Mouse (Mus musculus): ENCODE results near the gene Rarb.
"Not testable (repeated sequence)": the region's sequence is repeated elsewhere in the genome, so short reads cannot be mapped to it uniquely, and the experiment has no call there.

The Rarb gene

DNA sequence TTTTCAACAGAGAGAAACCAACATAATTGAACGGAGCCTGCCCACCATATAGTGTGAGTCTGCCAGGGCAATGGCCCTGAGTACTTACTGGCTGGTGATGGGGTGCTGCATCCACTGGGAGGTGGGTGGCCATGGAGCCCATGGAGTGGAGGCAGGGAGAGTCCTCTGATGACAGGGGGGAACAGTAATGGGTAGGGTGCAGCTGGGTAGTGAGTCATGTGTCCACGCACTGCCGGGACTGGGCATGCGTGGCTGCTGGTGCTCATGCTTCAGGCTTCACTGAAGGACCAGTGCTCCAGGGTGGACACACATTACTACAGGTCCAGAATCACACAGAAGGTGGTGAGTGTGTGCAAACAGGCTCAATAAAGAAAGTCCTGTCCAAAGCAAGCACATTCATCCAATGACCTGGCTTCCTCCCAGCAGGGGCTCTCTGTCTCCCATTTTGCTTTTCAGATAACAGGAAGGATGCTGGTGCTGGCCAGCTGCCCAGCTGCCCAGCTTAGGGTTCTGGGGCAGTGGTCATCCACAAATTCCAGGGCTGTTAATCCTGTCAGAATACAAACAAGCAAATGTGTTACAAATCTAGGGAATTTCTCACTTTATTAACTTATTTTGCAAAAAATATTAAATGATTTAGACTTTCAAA is at the start of gene Rarb:
TSS of gene Rarb (minus strand) at position 555 of the 649 bp plus-strand sequence.
- no peak for DNase-seq (ENCODE audit: low spot score in 2 of 2)

DNA sequence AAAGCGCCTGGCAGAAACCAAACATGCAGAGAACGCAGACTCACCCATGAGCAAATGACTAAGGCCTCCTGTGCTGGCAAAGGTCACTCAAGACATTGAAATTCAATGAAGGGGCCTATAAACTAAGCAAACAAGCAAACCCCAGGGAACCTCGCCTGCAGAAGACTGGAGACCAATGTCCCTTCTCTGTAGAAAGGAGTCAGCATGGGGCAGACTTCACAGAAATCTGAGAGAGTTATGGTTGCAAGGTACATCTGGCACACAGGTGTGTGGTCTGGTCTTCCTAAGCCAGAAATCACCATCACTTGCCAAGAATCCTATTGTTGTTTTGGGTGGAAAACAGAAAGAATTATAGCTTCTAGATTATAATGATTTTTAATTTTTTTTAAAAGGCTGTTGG is 23.1 kb upstream of the Rarb start:
- no peak for DNase-seq (ENCODE audit: low spot score in 2 of 2)

DNA sequence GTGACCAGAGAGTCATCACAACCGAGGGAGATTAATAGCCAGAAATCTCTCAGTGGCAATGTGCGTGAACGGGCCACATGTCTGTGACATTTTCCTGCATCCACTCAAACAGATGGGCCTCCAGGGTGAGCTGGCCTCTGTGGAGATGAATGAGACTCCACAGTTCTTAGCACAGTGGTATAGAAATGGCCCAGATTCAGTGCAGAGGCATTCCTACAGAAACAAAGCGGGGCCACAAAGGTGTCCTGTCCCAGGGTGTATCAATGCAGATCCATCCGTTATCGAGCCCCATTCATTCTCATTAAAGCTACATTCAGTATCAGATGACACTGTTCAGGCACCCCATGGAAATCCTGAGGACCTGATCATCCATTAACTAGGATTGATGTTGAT is 22.6 kb upstream of the Rarb start:
- no peak for DNase-seq (ENCODE audit: low spot score in 2 of 2)

GRCm38 (mm10) chr14:16840951-16841596 is 22.1 kb upstream of the Rarb start:
- DNase-seq (ENCODE audit: low spot score in 2 of 2) = no peak

DNA sequence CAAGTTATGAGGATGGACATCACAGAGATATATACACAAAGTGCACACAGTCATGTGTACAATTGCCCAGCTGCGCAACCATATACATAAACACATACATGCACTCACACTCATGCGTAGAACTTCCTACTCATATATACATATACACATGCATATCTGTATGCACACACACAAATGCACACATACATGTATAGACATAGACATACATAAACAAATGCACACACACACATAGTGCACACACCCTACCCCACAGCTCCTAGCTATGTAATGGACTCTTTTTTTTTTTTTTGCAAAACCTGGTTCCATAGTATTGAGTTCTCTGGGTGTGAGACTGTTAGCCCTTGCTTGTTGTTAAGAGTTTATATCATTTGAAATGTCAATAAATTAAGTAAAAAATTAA is 21.2 kb upstream of the Rarb start:
- DNase-seq (ENCODE audit: low spot score in 2 of 2) = no peak

- DNase-seq (ENCODE audit: low spot score in 2 of 2) = no peak
Observed at GRCm38 (mm10) chr14:16815096-16815741, 3.7 kb downstream of the Rarb start.

DNA sequence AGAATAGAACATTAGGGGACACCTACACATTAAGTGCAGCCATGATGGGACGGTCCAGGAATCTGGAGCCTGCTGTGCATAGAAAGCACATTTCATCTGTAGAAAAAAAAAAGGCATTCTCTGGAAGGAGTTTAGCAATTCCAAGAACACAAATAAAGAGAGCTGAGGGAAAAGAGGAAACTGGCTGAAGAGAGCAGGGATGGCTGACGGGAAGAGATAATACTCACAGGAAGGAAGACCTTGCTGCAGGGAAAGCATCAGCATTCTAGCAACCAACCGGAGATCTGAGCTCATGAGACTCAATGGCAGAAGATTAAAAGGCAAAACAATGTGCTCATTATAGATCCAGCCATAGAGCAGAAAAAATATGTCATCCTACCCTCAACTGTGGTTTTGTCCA is 12.8 kb downstream of the Rarb start:
- no peak for DNase-seq (ENCODE audit: low spot score in 2 of 2)

DNA sequence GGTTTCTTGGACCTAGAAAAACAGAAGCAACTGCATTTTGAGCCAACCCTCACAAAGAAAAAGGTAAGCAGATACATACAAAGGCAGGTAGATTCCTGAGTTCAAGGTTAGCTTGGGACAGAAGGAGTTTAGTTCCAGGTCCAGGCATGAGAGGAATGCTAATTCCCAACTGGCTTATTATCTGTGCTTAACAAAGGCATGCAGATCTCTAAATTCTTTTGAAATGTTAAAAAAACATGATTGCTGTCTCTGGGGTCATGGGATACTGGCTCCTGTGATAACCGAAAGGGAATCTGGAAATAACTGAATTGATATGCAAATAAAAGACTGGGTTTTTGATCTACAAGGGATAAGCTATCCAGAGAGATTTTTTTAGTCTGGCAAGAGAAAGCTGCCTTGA is 28.8 kb downstream of the Rarb start:
- no peak for DNase-seq (ENCODE audit: low spot score in 2 of 2)

DNA sequence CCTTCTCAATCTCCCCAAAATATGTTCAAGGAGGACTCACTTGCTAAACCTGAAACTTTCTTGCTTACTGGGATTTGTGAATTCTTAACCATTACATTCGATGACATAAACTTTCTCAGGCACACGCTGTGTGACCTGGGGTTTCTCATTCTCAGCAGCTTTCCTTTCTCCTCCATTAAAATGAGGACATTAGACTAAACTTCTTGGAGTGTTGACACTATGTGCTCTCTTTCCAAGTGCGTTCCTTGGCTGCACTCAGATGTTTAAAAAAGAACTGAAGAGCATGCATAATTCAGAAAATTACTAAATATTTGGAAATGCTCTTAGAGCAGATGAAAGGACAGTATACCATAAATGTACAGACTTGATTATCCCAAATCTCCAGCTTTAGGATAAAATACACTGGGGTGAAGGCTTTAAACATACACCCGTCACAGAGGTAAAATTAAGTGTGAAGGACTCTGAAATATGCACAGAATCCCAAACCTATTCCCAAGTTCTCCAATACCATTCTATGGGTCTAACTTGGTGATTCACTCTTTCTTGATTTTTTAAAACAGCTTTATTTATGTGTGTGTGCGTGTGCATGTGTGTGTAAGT is 36.9 kb downstream of the Rarb start:
- no peak for DNase-seq (ENCODE audit: low spot score in 2 of 2)

GRCm38 (mm10) chr14:16776723-16777381 is 42.1 kb downstream of the Rarb start:
- no peak for DNase-seq (ENCODE audit: low spot score in 2 of 2)

GRCm38 (mm10) chr14:16772927-16773326 is 46.0 kb downstream of the Rarb start:
- DNase-seq (ENCODE audit: low spot score in 2 of 2) = no peak

- DNase-seq (ENCODE audit: low spot score in 2 of 2) = no peak
Observed at GRCm38 (mm10) chr14:16765891-16766290, 53.1 kb downstream of the Rarb start.

GRCm38 (mm10) chr14:16762773-16763172 is 56.2 kb downstream of the Rarb start:
- no peak for DNase-seq (ENCODE audit: low spot score in 2 of 2)

DNA sequence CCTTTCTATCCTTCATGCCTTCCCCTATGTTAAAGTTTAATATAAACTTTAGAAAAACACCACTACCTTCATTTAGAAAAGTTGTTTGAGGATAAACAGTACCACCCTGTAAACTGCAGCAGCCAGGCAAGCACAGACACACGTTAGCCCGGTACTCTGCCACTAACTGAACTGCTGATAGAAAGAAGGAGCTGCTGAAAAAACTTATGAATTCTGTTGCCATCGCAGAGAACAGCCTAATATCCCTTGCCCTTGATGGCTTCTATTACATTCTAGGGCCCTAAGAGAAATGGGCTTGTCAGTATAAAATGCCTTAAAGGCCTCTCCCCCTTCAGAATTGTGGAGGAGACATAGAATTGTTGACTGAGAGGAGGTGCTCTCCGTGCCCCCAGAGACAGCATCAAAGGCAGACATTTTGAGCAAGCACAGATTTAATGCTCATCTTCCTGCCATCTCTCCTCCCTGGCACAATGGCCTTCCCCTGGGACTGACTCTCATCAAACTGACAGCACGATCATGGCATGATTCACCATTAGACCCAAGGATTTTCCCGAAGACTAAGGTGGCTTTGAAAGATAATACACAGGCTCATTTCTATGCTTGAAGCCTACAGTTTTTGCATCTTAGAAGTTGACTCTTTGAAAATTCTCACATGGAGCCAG is 60.1 kb downstream of the Rarb start:
- DNase-seq (ENCODE audit: low spot score in 2 of 2) = no peak

GRCm38 (mm10) chr14:16755601-16756000 is 63.4 kb downstream of the Rarb start:
- DNase-seq (ENCODE audit: low spot score in 2 of 2) = not testable (repeated sequence)

DNA sequence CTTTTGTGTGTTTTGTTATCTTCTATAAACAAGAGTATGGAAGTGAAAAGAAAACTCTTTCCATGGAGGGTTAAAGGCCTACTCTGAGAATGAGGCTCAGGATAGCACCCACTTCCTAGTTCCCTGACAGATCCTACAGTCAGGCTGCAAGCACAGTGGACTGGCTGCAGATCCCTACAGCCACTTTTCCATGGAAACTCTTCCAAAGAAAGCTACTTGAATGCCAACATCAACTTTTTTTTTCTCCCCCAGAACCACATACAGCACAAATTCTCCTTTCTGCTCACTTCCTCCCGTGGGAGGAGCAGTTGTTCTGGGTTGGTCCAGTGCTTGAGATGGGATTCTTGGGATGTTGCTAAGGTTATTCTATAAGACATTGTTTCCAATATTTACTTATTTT is 66.3 kb downstream of the Rarb start:
- DNase-seq (ENCODE audit: low spot score in 2 of 2) = no peak

- DNase-seq (ENCODE audit: low spot score in 2 of 2) = no peak
Observed at GRCm38 (mm10) chr14:16746982-16747578, 71.9 kb downstream of the Rarb start.

GRCm38 (mm10) chr14:16740982-16741739 is 77.8 kb downstream of the Rarb start:
- DNase-seq (ENCODE audit: low spot score in 2 of 2) = no peak

DNA sequence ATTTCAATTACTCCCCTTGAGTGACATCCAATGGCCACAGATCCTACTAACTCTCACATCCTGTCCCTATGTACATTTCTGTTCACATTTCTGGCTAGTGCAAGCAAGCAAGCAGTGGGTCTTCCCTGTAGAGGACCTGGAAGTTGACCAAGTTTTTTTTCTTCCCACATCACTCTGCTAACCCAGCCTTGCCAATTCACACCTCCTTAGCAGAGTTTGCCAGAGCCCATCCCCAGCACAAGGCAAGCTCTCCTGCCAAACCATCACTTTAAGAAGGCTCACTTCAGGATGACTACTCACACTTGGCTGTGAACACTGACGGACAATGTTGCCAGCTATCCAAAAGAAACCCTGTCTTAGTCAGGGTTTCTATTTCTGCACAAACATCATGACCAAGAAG is 80.4 kb downstream of the Rarb start:
- no peak for DNase-seq (ENCODE audit: low spot score in 2 of 2)

DNA sequence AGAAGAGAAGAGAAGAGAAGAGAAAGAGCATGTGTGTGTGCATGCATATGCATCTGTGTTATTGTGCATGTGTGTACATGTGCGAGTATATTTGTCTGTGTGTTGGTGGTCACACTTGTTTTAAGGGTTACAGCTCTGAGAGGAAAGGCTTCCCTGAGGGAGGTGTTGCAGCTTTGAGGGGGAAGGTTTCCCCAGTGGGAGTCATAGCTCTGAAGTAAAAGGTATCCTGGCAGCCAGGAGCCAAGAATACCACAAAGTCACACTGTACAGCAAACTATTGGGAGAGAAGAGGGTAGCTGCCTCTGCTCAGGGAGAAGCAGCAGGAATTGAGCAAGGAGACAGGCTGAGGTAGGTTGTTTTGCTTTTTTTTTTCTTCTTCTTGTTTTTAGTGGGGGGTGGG is 81.2 kb downstream of the Rarb start:
- DNase-seq (ENCODE audit: low spot score in 2 of 2) = no peak
